Mouse (Mus musculus): ENCODE data around the gene Psmd2.

The Psmd2 gene

GRCm38 (mm10) chr16:20702522-20702893 is 51.1 kb downstream of the Psmd2 start:
- peak; percentile 34 to 39 for DNase-seq

GRCm38 (mm10) chr16:20703071-20703470 is 51.6 kb downstream of the Psmd2 start:
- DNase-seq: no peak

- no peak for DNase-seq
These were observed 52.4 kb downstream of the Psmd2 start for GRCm38 (mm10) chr16:20703699-20704400.

GRCm38 (mm10) chr16:20705786-20706185 is 54.3 kb downstream of the Psmd2 start:
- no peak for DNase-seq

GRCm38 (mm10) chr16:20706407-20707055 is 55.1 kb downstream of the Psmd2 start:
- DNase-seq: no peak

GRCm38 (mm10) chr16:20708220-20708938 is 56.9 kb downstream of the Psmd2 start:
- no peak for DNase-seq

- peak; percentile 68 to 74 for DNase-seq
These were observed 57.7 kb downstream of the Psmd2 start for GRCm38 (mm10) chr16:20708939-20709734.

GRCm38 (mm10) chr16:20710370-20710769 is 58.9 kb downstream of the Psmd2 start:
- DNase-seq: no peak

- DNase-seq: no peak
These were observed 59.4 kb downstream of the Psmd2 start for GRCm38 (mm10) chr16:20710810-20711209.

GRCm38 (mm10) chr16:20712190-20712589 is 60.7 kb downstream of the Psmd2 start:
- DNase-seq: no peak

GRCm38 (mm10) chr16:20712889-20713288 is 61.4 kb downstream of the Psmd2 start:
- no peak for DNase-seq
